Mouse (Mus musculus) G1E-ER4 (cell line): ENCODE data around the gene Jmjd8. TPM values are rescaled to one million over a fixed set of nuclear protein-coding genes. Genes with fewer than 3 reads are reported as not detected.

Experiments
- GATA1 ChIP-seq: IDR thresholded peaks from one replicate; pipeline ENCODE4 v1.8.0; 2012; ENCODE audit warnings: low read length, inconsistent platforms
- polyA plus RNA-seq: library from polyadenylated mRNA; stranded (reverse); fragments of >175 nt; gene quantifications from 2 replicates; pipeline ENCODE4 v1.2.3, GENCODE M21; 2012

The Jmjd8 gene
- polyA plus RNA-seq, 1 experiment = 0.11 TPM

DNA sequence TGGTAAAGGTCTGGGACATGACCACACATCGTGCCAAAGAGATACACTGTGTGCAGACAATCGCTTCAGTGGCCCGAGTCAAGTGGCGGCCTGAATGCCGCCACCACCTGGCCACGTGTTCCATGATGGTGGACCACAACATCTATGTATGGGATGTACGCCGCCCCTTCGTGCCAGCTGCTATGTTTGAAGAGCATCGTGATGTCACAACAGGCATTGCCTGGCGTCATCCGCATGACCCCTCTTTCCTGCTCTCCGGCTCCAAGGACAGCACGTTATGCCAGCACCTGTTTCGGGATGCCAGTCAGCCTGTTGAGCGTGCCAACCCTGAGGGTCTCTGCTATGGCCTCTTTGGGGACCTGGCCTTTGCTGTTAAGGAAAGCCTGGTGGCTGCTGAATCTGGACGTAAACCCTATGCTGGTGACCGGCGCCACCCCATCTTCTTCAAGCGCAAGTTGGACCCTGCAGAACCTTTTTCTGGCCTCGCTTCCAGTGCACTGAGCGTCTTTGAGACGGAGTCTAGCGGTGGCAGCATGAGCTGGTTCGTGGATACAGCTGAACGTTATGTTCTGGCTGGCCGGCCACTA, 2.6 kb upstream of the Jmjd8 start:
- no peak for TF ChIP-seq GATA1

DNA sequence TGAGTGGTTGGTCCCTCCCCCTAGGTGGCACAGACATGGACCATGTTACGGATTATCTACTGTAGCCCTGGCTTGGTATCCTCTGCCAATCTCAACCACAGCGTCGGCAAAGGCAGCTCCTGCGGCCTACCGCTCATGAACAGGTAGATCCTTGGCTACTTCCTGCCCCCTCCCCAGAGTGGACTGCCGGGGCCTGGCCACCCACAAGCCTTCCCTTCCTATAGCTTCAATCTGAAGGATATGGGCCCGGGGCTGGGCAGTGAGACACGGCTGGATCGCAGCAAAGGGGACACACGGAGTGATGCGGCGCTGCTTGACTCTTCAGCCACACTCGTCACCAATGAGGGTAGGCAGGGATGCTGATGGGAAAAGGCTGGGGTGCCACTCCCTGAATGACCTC, 1.7 kb upstream of the Jmjd8 start:
- no peak for TF ChIP-seq GATA1

DNA sequence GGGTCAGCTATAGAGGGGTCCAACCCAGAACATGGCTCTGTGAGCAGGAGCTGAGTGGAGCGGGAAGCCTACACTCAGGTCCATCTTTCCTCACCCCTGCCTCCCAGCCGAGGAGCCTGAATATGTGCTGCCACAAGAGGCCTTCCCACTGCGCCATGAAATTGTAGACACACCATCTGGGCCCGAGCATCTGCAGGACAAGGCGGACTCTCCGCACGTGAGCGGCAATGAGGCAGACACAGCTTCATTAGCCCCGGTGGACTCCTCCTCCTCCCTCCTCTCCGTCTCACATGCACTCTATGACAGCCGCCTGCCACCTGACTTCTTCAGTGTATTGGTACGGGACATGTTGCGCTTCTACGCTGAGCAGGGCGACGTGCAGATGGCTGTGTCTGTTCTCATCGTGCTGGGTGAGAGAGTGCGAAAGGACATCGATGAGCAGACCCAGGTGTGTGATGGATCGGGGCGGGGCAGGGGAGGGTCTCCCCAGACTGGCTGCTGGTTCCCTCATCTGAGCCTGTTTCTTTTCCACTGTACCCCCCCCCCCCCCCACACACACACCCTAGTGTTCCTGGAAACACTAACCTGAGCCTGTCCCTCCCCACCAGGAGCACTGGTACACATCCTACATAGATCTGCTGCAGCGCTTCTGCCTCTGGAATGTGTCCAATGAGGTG, 983 bp upstream of the Jmjd8 start:
- TF ChIP-seq GATA1 = no peak

DNA sequence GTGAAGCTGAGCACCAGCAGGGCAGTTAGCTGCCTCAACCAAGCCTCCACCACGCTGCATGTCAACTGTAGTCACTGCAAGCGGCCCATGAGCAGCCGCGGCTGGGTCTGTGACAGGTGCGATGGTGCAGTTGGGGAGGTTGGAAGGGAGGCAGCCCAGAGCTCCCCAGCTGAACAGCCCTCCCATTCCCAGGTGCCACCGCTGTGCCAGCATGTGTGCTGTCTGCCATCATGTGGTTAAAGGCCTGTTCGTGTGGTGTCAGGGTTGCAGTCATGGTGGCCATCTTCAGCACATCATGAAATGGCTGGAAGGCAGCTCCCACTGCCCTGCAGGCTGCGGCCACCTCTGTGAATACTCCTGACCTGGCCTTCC, 458 bp upstream of the Jmjd8 start:
- TF ChIP-seq GATA1 = no peak

DNA sequence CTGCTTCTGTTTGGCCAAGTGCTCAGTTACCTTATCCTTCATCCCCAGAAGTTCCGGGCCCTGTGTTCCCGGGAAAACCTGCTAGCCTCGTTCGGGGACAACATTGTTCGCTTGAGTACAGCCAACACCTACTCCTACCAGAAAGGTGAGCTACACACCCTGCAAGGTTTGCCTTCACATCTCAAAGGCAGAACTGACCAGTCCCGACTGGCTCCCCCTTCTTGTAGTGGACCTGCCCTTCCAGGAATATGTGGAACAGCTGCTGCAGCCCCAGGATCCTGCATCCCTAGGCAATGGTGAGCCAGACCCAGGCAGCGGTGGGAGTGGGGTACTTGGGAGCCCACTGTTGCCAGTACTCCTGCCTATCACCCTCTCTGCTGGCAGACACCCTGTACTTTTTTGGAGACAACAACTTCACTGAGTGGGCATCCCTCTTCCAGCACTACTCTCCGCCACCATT, 921 bp downstream of the Jmjd8 start:
- no peak for TF ChIP-seq GATA1

DNA sequence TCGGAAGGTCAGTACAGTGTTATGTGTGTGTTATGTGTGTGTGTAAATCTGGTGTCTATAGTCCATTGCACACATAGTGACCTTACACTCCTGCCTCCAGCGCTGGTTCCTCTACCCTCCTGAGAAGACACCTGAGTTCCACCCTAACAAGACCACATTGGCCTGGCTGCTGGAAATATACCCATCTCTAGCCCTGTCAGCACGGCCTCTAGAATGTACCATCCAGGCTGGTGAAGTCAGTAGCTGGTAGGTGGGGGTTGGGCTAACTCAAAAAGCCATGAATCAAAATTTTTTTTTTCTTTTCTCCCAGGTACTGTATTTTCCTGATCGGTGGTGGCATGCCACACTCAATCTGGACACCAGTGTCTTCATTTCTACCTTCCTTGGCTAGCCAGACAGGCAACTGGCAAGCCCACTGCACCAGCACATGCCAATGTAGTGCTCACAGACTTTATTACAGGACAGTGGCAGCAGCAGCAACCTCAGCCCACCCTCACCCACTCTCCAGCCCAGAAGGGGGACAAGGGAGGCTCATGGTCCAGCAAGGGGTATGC, 1.6 kb downstream of the Jmjd8 start:
- TF ChIP-seq GATA1 = no peak

DNA sequence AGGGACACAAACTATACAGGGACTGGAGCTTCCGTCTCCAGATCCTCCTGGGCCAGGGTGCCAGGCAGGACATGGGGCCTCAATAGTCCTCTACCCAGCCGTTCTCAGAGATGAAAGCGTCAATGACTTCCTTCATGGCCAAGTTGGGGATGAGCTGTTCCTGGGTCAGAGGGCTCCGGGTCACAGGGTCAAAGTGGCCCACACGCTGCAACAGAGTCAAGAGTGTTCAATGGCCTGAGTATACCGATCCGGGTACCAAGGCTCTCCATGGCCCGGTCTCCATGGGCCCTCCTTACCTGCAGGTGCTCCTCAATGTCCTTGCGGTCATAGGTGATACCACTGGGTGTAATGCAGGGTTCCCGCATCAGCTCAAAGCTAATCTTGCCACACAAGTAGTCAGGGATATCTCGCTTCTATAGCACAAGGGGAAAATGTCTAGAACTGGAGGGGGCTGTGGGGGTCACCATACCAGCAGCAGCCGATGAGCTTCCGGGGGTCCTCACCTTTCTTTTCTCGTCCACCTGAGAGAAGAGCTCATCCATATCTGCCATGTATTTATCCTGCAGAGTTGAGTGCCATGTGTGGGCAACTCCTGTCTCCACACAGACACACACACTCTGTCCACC, 2.3 kb downstream of the Jmjd8 start:
- TF ChIP-seq GATA1 = no peak

DNA sequence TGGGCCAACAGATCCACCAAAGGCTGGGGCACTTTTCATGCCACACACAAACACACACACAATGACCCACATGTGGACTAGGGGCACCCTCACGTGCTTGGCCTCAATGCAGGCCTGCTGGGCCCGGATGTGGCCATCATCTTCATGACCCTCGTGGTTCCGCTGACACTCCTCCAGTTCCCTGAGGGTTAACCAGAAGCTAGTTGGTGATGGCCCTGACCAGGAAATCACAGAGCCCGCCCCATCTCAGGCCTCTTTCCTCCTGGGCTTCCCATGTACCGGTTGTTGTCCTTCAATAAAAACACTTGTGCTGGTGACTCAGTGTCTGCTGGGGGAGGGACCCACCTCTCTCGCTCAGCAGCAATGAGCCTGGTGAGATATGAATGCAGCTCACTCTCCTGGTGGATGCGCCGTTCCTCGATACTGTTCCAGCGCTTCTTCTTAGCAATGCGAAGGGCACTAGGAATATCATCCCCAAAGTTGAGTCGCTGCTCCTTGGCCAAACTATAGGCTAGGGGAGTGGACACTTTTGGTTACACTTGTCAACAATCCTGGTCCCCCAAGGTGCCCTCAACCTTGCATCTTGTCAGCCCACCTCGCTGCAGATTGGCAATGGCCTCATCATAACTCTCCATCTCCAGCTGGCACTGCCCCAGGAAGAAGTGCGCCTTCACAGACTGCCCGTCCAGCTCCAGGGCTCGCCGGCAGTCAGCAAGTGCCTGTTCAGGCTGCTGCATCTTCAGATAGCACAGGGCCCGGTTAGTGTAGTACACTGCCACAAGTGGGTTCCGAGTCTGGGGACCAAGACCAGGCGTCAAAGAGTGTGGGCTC, 3.0 kb downstream of the Jmjd8 start:
- no peak for TF ChIP-seq GATA1

GRCm38 (mm10) chr17:25832436-25833290, 4.0 kb downstream of the Jmjd8 start:
- TF ChIP-seq GATA1 = no peak

GRCm38 (mm10) chr17:25833291-25833663, 4.6 kb downstream of the Jmjd8 start, which contains the start of gene Stub1:
Stub1 (minus strand) TSS chr17:25833404.
- TF ChIP-seq GATA1 = no peak

DNA sequence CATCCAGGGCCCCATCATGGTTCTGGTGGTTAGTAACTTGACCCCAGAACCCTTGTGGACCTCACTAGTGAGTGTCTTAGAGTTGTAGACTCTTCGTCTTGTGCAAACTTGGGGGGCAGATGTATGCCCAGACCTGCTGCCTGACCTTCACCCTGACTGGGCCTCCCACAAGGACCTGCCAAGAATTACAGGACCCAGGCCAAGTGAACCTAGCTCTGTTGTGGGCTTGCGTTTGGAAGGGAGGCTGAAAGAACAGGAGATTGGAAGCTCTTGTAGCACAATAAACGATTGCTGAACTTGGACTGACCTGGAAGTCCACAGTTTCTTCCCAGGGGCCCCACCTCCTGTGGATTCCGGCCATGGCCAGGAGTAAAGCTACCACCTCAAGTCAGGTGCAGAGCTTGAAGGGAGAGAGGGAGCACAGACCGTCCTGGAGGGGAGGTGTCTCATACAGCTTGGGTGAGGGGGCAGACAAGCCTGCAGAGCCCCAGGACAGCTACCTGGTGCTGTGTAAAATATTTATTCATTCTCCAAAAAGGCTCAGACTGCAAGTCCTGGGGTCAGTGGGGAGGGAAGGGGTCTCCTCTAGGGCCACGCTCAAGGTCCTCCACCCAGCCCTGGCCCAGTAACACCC, 5.4 kb downstream of the Jmjd8 start:
- no peak for TF ChIP-seq GATA1

DNA sequence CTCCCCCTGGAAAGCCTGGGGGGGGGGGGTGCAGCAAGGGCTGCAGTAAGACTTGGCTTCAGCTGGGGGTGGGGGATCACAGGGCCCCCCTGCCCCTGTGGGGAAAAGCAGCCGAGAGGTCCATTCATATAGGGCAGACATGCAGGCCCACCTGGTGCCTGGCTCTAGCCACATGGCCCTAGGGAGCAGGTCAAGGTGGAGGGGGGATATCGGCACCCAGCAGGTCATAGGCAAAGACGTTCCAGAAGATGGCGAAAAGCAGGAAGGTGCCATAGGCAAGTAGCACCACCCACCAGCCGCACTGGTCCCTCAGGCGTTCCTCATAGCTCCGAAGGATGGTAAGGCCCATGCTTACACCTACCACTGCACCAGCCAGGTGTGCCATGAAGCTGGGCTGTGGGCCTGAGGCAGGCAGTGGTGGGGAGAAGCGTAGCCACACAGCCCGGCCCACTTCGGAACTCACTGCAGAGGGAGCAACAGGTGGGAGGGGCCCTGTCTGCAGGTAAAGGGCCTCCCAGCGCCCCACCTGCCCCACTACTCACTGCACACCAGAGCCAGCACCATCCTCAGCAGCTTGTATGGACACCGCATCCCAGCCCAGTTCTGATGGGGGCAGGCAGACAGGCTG, 6.0 kb downstream of the Jmjd8 start:
- no peak for TF ChIP-seq GATA1

DNA sequence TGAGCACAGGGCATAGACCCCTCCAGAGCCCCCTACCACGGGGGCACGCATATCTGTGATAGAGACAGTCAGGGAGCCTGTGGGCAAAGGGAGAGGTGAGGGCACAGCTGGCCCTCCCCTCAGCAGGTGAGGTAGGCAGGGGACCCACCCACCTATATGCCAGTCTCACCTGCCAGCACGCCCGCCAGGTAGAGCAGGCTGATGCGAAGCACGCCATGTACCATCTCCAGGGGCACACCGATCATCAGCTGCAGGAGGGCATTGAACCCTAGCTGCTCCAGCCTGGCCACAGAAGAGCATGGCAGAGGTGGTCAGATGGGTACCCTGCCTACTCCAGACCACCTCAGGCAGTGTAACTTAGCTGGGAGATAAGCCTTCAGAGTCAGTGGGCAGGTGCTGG, 6.6 kb downstream of the Jmjd8 start:
- TF ChIP-seq GATA1 = no peak

DNA sequence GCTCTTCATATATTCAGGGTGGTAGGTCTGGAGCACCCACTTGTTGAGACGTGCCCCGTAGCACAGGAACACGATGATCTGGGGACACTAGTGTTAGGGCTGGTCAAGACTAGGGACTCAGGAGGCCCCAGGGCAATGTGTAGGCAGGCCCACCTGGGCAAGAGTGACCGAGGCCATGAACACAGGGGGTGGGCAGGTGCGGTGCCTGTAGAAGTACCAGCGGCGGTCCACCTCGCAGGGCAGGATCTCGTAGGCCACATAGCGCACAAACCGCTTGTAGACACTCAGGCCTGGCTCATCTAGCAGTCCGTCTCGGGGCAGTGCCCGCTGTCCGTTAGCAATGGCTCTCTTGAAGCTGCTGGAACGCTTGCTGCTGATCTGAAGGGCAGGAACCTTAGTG, 7.1 kb downstream of the Jmjd8 start:
- no peak for TF ChIP-seq GATA1
